Mouse (Mus musculus) spleen, adult 2 months (tissue): ENCODE data around the gene Twsg1.

Experiments used
- CTCF ChIP-seq: fragments of 200-500 bp; IDR thresholded peaks from 2 replicates; pipeline ENCODE4 v1.5.1; 2011; ENCODE audit warnings: mild to moderate bottlenecking, inconsistent platforms; ENCODE audit not compliant: insufficient read depth, insufficient read length, insufficient replicate concordance; ENCODE audit errors: extremely low read depth
- POLR2A ChIP-seq: fragments of 200-500 bp; IDR thresholded peaks from 2 replicates; pipeline ENCODE4 v1.6.1; 2011; ENCODE audit warnings: low read depth, low read length, inconsistent platforms

GRCm38 (mm10) chr17:65941275-65941674 is 9.8 kb downstream of the Twsg1 start:
- no peak for TF ChIP-seq CTCF
- TF ChIP-seq POLR2A: no peak
